Mouse (Mus musculus) small intestine, adult 10 weeks (tissue): Measurements from ENCODE around the gene Olfr97. TPM values are rescaled to one million over a fixed set of nuclear protein-coding genes. Genes with fewer than 3 reads are reported as not detected.

Source experiments
- polyA plus RNA-seq: library from polyadenylated mRNA; stranded (reverse); fragments of 350-450 nt; fragmentation: Illumina TruSeq; extraction: RNeasy Lipid Tissue Mini Kit (QIAGEN cat#74804); gene quantifications from one replicate; pipeline ENCODE4 v1.2.3, GENCODE M21; 2014; ENCODE audit warnings: low replicate concordance

The Olfr97 gene
- not detected for polyA plus RNA-seq

DNA sequence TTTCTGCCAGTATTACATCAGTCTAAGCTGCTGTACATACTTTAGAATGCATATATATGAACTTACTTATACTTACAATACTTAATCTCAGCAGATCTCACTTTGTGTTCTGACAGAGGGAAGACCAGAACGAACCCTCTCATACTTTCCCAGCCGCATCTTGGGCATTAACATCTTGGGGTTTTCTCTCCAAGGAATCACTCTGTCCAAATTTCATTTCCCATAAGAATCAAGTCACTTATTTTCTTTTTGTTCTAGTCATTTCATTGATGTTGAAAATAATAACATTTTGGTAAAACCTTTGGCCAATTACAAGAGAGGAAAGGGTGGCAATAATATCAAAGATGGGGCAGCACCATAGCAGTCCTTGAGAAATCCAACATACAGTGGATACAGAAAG, at the start of gene Olfr97:
Gene Olfr97, minus strand, starts transcription at position 101 of the 400 bp plus-strand sequence.

GRCm38 (mm10) chr17:37283360-37283759, 46.2 kb upstream of the Olfr97 start, which contains the start of gene Olfr99:
Gene Olfr99 (minus strand): TSS chr17:37283460.

GRCm38 (mm10) chr17:37270058-37270701, 33.0 kb upstream of the Olfr97 start, which contains the start of gene H2-M3:
Gene H2-M3 (plus strand): TSS chr17:37270220.

GRCm38 (mm10) chr17:37263626-37264025, 26.5 kb upstream of the Olfr97 start, which contains the start of gene Olfr98:
Gene Olfr98 (minus strand): TSS chr17:37263749.

GRCm38 (mm10) chr17:37219846-37220245, 17.3 kb downstream of the Olfr97 start, which contains the start of gene Olfr96:
Gene Olfr96 (plus strand): TSS chr17:37220146.

GRCm38 (mm10) chr17:37213018-37213417, 24.1 kb downstream of the Olfr97 start, which contains the start of gene Olfr95:
Gene Olfr95 (minus strand): TSS chr17:37213118.

GRCm38 (mm10) chr17:37200894-37201293, 36.2 kb downstream of the Olfr97 start, which contains the start of gene Olfr94:
Gene Olfr94 (minus strand): TSS chr17:37200994.

GRCm38 (mm10) chr17:37193656-37194055, 43.5 kb downstream of the Olfr97 start, which contains the start of gene Ubd:
Gene Ubd (plus strand): TSS chr17:37193892.

Other genes starting within 250 kb of the Olfr97 start
- not detected for gene H2-M5, start 247.8 kb downstream of the Olfr97 start, polyA plus RNA-seq
- gene Zfp57, start 236.2 kb downstream of the Olfr97 start, polyA plus RNA-seq, result 3.6 TPM
- gene Mog, start 213.9 kb downstream of the Olfr97 start, polyA plus RNA-seq, result not detected
- gene Gabbr1, start 191.4 kb downstream of the Olfr97 start, polyA plus RNA-seq, result 14.3 TPM
- gene Olfr90, start 148.8 kb downstream of the Olfr97 start, polyA plus RNA-seq, result not detected
- gene Olfr91, start 139.1 kb downstream of the Olfr97 start, polyA plus RNA-seq, result not detected
- gene Olfr92, start 117.2 kb downstream of the Olfr97 start, polyA plus RNA-seq, result not detected
- not detected for gene Olfr93, start 75.8 kb downstream of the Olfr97 start, polyA plus RNA-seq
- gene Ubd, start 43.4 kb downstream of the Olfr97 start, polyA plus RNA-seq, result 7.5 TPM
- not detected for gene Olfr94, start 36.3 kb downstream of the Olfr97 start, polyA plus RNA-seq
- not detected for gene Olfr95, start 24.2 kb downstream of the Olfr97 start, polyA plus RNA-seq
- gene Olfr96, start 17.2 kb downstream of the Olfr97 start, polyA plus RNA-seq, result not detected
- gene Olfr98, start 26.4 kb upstream of the Olfr97 start, polyA plus RNA-seq, result not detected
- gene H2-M3, start 32.9 kb upstream of the Olfr97 start, polyA plus RNA-seq, result 1.0 TPM
- not detected for gene Olfr99, start 46.1 kb upstream of the Olfr97 start, polyA plus RNA-seq
- gene Olfr101, start 67.0 kb upstream of the Olfr97 start, polyA plus RNA-seq, result not detected
- not detected for gene Olfr102, start 79.7 kb upstream of the Olfr97 start, polyA plus RNA-seq
- gene Olfr103, start 102.4 kb upstream of the Olfr97 start, polyA plus RNA-seq, result not detected
- not detected for gene Olfr104-ps, start 122.3 kb upstream of the Olfr97 start, polyA plus RNA-seq
- gene Olfr105-ps, start 141.7 kb upstream of the Olfr97 start, polyA plus RNA-seq, result not detected
- gene Olfr106-ps, start 153.1 kb upstream of the Olfr97 start, polyA plus RNA-seq, result not detected
- not detected for gene Olfr107, start 161.9 kb upstream of the Olfr97 start, polyA plus RNA-seq
- not detected for gene Olfr108, start 208.2 kb upstream of the Olfr97 start, polyA plus RNA-seq
- gene Olfr109, start 221.6 kb upstream of the Olfr97 start, polyA plus RNA-seq, result not detected
- 4.4 TPM for gene H2-M2, start 246.2 kb upstream of the Olfr97 start, polyA plus RNA-seq